Mouse (Mus musculus) bone marrow macrophage, adult 2 months (primary cell): Measurements from ENCODE around the gene Itga11. TPM values are rescaled to one million over a fixed set of nuclear protein-coding genes. Genes with fewer than 3 reads are reported as not detected.
"Not testable (repeated sequence)": the region's sequence is repeated elsewhere in the genome, so short reads cannot be mapped to it uniquely, and the experiment has no call there.

Experiments used
- H3K27ac ChIP-seq: 2 replicates; pipeline ENCODE4 v1.5.1; 2012; ENCODE audit warnings: low read depth, low read length; ENCODE audit not compliant: insufficient read depth
- H3K4me1 ChIP-seq: 2 replicates; pipeline ENCODE4 v1.6.1; 2012; ENCODE audit warnings: low read length; ENCODE audit not compliant: control insufficient read depth, insufficient read depth
- H3K4me3 ChIP-seq: 2 replicates; pipeline ENCODE4 v1.5.1; 2012; ENCODE audit warnings: mild to moderate bottlenecking, low read length, moderate library complexity; ENCODE audit not compliant: insufficient read depth
- CTCF ChIP-seq: IDR thresholded peaks from 2 replicates; pipeline ENCODE4 v1.5.1; 2012; ENCODE audit warnings: low read depth, mild to moderate bottlenecking, low read length, moderate library complexity
- POLR2A ChIP-seq: IDR thresholded peaks from 2 replicates; pipeline ENCODE4 v1.6.1; 2012; ENCODE audit warnings: mild to moderate bottlenecking, low read depth, low read length, borderline replicate concordance
- polyA plus RNA-seq: library from polyadenylated mRNA; stranded (reverse); fragments of >200 nt; gene quantifications from 2 replicates; pipeline ENCODE4 v1.2.4, GENCODE M21; 2012; ENCODE audit not compliant: missing spikeins, insufficient read depth, insufficient read length

Itga11 gene
- polyA plus RNA-seq, 1 experiment = 0.46 TPM

DNA sequence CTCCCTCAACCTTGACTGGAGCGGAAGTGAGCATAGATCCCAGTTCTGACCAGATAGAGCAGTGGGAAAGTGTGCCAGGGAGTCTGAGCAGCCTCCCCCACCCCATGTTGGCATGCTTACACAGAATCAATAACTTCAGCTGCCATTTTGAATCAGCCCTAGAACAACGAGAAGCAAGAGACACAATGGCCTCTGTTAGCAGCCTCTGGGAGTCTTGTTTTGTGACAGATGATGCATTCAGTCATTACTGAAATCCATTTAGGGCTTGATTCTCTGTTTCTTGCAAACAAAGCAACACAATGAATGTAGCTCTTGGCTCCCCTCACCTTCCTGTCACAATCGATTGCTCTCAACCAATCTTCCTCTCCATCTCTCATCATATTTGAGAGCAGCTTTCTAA, 19.6 kb upstream of the Itga11 start:
- H3K27ac ChIP-seq = no peak overlapping the region
- no peak overlapping the region for H3K4me3 ChIP-seq
- no peaks in the 10 kb centered on the region for H3K4me1 ChIP-seq
- TF ChIP-seq POLR2A (no peak), CTCF (no peak)

DNA sequence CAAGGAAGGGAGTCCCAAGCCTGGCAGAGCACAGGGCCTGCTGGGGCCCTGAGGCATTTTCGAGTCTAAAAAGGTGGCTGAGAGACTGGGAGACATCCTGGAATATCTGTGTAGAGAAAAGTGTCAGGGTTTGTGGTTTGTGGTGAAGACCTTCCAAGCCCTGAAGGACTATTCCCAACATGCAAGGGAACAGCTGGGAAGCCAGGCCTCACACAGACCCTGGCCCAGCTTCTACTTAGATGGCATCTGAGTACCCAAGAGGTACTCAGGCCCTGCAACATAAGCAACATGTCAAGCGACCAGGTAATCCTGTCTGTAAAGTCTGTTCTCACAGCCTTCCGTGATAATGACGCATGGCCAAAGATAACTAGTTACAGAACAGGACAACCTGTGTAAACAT, 18.6 kb upstream of the Itga11 start:
- Histone ChIP-seq H3K4me3 (no peak overlapping the region), H3K4me1 (no peaks in the 10 kb centered on the region), H3K27ac (no peak overlapping the region)
- no peak for TF ChIP-seq CTCF
- TF ChIP-seq POLR2A = no peak

DNA sequence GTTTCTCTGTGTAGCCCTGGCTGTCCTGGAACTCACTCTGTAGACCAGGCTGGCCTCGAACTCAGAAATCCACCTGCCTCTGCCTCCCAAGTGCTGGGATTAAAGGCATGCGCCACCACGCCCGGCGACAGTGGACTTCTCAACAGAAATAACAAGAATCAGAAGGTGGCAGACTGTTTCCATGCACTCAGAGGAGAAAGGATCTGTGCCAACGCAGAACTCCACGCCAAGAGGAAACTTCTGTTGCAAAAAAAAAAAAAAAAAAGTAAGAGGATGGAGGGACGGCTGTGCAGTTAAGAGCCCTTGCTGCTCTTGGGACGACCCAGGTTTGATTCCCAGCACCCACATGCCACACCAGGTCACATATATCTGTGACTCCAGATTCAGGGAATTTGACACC, 16.7 kb upstream of the Itga11 start:
- H3K4me1 ChIP-seq, H3K4me3 ChIP-seq, H3K27ac ChIP-seq: not testable (repeated sequence)

DNA sequence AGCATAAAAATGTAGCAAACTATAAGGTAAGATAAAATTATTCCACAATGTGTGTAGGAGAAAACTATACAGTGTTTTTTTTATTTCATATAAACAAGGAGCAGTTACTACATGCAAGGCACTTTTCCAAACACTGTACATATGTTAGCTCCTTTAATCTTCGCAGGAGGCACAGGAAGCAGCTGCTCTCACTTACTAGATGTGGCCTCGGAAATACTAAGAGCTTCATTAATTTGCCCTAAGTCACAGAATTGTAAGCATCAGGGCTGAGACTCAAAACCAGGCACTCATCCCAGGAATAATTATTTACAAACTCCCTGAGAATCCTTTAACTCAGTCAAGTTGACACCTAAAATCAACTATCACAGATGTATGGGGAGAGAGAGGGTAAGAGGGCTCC, 14.2 kb upstream of the Itga11 start:
- no peak overlapping the region for H3K4me3 ChIP-seq
- no peaks in the 10 kb centered on the region for H3K4me1 ChIP-seq
- no peak for TF ChIP-seq POLR2A
- H3K27ac ChIP-seq = no peak overlapping the region

DNA sequence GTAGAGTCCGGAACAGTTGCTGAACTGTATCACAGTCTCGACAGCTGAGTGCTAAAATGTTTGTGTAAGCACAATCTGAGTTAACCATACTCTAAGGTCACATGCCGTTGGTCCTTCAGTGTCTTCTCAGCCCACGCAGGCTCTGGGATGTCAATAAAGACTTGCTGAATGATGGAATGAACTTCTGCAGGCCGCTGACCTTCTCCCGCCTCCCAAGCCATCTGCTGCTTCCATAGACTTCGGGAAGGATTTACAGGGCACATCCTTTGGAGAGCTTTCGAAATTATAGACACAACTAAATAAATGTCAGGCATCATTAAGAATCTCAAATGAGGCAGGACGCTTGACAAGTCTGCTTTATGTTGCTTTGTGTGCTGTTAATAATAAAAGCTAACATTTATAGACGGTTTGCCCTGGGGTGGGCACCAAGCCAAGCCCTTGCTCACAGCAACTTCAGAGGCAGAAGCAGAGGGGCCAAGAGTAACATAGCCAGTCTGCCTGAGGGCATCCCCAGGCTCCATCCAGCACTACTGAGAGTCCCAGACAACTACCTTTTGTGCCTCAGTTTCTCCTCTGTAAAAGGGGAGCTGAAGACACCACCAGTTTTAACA, 13.4 kb upstream of the Itga11 start:
- no peak for TF ChIP-seq POLR2A
- TF ChIP-seq CTCF = no peak
- Histone ChIP-seq H3K4me3 (no peak overlapping the region), H3K27ac (no peak overlapping the region), H3K4me1 (no peaks in the 10 kb centered on the region)

DNA sequence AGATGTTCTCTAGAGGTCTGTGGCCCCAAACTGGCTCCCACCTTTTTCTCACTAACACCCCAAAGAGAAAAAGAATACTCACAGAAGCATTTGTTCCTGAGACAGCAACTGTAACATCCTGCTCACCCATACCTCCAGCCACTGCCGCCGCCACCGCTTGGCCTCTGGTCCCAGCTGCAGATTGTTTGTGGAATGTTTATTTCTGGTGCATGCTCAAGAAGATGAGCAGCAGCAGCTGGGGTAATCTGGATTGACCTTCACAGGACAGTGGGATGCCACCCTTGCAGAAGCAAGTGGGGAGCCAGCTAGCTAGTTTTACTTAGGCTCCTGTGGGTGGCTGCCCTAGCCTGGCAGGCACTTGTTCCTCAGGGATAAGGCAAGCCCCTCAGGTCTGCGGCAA, 11.7 kb upstream of the Itga11 start:
- no peak for TF ChIP-seq POLR2A
- no peak for TF ChIP-seq CTCF
- no peaks in the 10 kb centered on the region for H3K4me1 ChIP-seq
- no peak overlapping the region for H3K27ac ChIP-seq
- no peak overlapping the region for H3K4me3 ChIP-seq

DNA sequence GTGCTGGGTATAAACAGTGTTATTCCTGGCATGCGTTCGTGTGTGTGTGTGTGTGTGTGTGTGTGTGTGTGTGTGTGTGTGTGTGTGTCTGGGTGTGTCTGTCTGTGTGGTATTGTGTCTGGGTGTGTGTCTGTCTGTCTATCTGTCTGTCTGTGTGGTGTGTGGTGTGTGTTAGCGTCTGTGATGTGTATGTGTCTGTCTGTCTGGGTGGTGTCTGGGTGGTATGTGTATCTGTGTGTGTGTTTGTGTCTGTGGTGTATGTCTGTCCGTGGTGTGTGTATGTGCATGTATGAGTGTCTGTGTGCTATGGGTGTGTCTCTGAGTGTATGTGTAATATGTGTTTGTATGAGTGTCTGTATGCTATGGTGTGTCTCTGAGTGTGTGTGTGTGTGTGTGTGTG, 9.1 kb upstream of the Itga11 start:
- TF ChIP-seq POLR2A = no peak
- no peak for TF ChIP-seq CTCF
- Histone ChIP-seq H3K4me1 (no peaks in the 10 kb centered on the region), H3K27ac (no peak overlapping the region), H3K4me3 (no peak overlapping the region)

DNA sequence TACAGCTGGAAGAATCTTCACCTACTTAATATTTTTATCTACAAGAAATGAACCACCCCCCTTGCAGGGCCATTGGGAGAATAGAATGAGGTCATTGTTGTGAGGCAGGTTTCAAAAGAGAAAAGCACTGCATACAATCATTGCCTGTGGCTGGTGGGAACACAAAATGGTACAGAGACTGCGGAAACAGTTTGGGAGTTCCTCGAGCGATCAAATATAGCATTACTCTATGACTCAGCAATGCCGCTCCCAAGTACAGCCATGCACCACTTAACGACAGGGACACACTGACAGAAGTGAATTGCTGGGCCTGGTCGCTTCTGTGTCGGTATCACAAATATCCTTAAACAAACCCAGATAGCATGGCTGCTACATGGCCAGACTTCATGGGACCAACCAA, 4.4 kb upstream of the Itga11 start:
- Histone ChIP-seq H3K27ac (no peak overlapping the region), H3K4me3 (no peak overlapping the region), H3K4me1 (no peaks in the 10 kb centered on the region)
- no peak for TF ChIP-seq CTCF
- TF ChIP-seq POLR2A = no peak

DNA sequence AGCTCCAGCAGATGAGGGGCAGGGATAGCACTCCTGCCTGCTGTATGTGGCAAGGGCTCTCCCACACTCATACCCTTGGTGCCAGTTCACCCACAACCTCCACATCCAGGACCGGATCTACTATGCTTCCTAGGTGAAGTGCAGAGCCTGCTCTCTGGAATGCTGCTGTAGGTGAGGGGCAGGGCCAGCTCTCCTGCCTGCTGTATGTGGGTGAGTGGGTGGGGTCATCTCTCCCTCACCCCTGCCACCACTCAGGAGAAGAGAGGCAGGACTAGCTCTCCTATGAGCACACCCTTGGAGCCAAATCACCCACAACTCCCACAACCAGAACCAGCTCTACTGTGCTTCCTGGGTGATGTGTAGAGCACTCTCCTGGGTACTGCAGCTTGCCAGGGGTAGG, 2.5 kb upstream of the Itga11 start:
- Histone ChIP-seq H3K4me3 (no peak overlapping the region), H3K4me1 (no peaks in the 10 kb centered on the region), H3K27ac (no peak overlapping the region)
- no peak for TF ChIP-seq POLR2A
- no peak for TF ChIP-seq CTCF

DNA sequence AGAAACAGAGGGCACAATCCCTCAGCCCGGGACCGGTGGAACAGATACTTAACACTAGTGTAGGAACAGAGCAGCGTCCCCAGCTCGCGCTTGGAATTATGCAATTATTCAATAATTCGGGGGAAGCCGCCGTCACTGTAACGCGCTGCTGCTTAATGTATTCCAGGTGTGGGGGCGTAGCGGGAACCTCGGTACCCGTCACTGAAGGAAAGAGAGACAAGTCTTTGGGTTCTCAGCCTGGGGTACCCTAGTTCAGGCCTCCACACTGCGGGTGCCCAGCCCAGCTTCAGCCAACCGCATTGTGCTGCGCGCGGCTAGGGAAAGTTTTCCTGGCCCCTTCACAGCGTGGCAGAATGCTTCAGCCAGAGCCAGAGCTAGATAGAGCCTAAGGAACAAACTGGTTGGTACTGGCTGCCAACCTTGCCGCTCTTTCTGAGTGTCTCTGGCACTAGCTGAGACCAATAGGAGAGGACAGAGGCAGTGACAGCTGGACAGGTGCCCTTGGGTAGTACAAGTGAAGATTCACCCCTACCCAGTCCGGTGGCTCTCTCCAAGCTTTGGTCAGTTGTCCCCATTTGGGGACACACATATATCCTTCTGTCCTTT, 1.0 kb downstream of the Itga11 start:
- TF ChIP-seq POLR2A (no peak), CTCF (no peak)
- no peak overlapping the region for H3K4me3 ChIP-seq
- H3K27ac ChIP-seq = no peak overlapping the region
- H3K4me1 ChIP-seq = no peaks in the 10 kb centered on the region

DNA sequence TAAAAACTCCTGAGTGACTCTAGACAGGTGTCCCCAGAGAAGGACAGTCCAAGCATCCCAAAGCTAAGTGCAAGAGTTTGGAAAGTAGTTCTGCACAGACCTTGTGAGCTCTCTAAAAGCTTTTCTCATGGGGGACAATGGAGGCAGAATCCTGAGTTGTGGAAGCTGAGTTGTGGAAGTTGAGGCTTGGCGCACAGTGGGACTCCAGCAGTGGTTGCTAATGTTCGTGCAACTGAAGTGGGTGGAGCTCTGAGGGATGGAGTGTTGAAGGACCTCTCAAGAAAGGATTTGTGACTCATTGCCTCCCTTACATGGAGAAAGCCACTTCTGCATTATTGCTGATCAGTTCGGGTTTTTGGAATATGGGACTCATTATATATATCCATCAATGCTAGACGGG, 1.8 kb downstream of the Itga11 start:
- no peak overlapping the region for H3K27ac ChIP-seq
- H3K4me3 ChIP-seq = no peak overlapping the region
- H3K4me1 ChIP-seq = no peaks in the 10 kb centered on the region
- TF ChIP-seq CTCF (no peak), POLR2A (no peak)
